Mouse (Mus musculus): ENCODE data around the gene Cers3. TPM values are rescaled to one million over a fixed set of nuclear protein-coding genes. Genes with fewer than 3 reads are reported as not detected.
A peak's percentile ranks its signal among the peaks of the same experiment; 100 is the strongest.

Gene Cers3
- not detected for total RNA-seq (2021)
- long read RNA-seq, experiment 1 = 0 reads
- long read RNA-seq, experiment 2 = 0 reads

- DNase-seq = no peak
- intact Hi-C loops (cut with DNase I) = no loop called here
- no peak within 1 kb of the TSS for H3K4me3 ChIP-seq
- no peak for TF ChIP-seq CTCF (IDR thresholded peaks at IDR 0.05)
- H3K27ac ChIP-seq = no peak within 1 kb of the TSS
These were observed at the start of gene Cers3 for GRCm38 (mm10) chr7:66743377-66743781. Gene Cers3 (plus strand): TSS chr7:66743504.

- TF ChIP-seq CTCF (IDR thresholded peaks at IDR 0.05) = no peak
- H3K27ac ChIP-seq = no peak overlapping the region
- intact Hi-C loops (cut with DNase I) = loop anchor here (10.0 kb wide), 1 partner anchor 950 kb away; the partner anchor contains the start of genes Lrrc28 and Ttc23
- no peak overlapping the region for H3K4me3 ChIP-seq
- no peak for DNase-seq
These were observed 48.8 kb upstream of the Cers3 start for GRCm38 (mm10) chr7:66694467-66694866.

GRCm38 (mm10) chr7:66702721-66703120, 40.6 kb upstream of the Cers3 start:
- H3K4me3 ChIP-seq = no peak overlapping the region
- intact Hi-C loops (cut with DNase I) = no loop called here
- DNase-seq = no peak
- H3K27ac ChIP-seq = no peak overlapping the region
- no peak for TF ChIP-seq CTCF (IDR thresholded peaks at IDR 0.05)

GRCm38 (mm10) chr7:66704631-66705030, 38.7 kb upstream of the Cers3 start:
- H3K4me3 ChIP-seq = no peak overlapping the region
- H3K27ac ChIP-seq = no peak overlapping the region
- DNase-seq = no peak
- intact Hi-C loops (cut with DNase I) = no loop called here
- no peak for TF ChIP-seq CTCF (IDR thresholded peaks at IDR 0.05)

GRCm38 (mm10) chr7:66711166-66711565, 32.1 kb upstream of the Cers3 start:
- peak; percentile 51 for TF ChIP-seq CTCF (IDR thresholded peaks at IDR 0.05)
- intact Hi-C loops (cut with DNase I) = loop anchor here (2.0 to 10.0 kb wide), 2 partner anchors 128 to 484 kb away; partner anchors contain the start of gene Adamts17
- no peak for DNase-seq
- Histone ChIP-seq H3K4me3 (no peak overlapping the region), H3K27ac (no peak overlapping the region)

GRCm38 (mm10) chr7:66724514-66724913, 18.8 kb upstream of the Cers3 start:
- no peak overlapping the region for H3K27ac ChIP-seq
- intact Hi-C loops (cut with DNase I) = no loop called here
- H3K4me3 ChIP-seq = no peak overlapping the region
- DNase-seq = no peak
- TF ChIP-seq CTCF (IDR thresholded peaks at IDR 0.05) = no peak

- DNase-seq = no peak
- intact Hi-C loops (cut with DNase I) = no loop called here
- no peak overlapping the region for H3K4me3 ChIP-seq
- no peak for TF ChIP-seq CTCF (IDR thresholded peaks at IDR 0.05)
- no peak overlapping the region for H3K27ac ChIP-seq
These were observed 18.4 kb upstream of the Cers3 start for GRCm38 (mm10) chr7:66724954-66725353.

- TF ChIP-seq CTCF (IDR thresholded peaks at IDR 0.05) = no peak
- intact Hi-C loops (cut with DNase I) = no loop called here
These were observed 15.2 kb upstream of the Cers3 start for GRCm38 (mm10) chr7:66728072-66728471.

GRCm38 (mm10) chr7:66729232-66729631, 14.1 kb upstream of the Cers3 start:
- no peak for TF ChIP-seq CTCF (IDR thresholded peaks at IDR 0.05)
- no peak for DNase-seq
- H3K4me3 ChIP-seq = no peak overlapping the region
- intact Hi-C loops (cut with DNase I) = no loop called here
- no peak overlapping the region for H3K27ac ChIP-seq

More at GRCm38 (mm10) chr7:66728072-66728471, 15.2 kb upstream of the Cers3 start:
- H3K27ac ChIP-seq = no peak overlapping the region
- no peak overlapping the region for H3K4me3 ChIP-seq
- no peak for DNase-seq

- Histone ChIP-seq H3K27ac (no peak overlapping the region), H3K4me3 (no peak overlapping the region)
- no peak for DNase-seq
- intact Hi-C loops (cut with DNase I) = no loop called here
- TF ChIP-seq CTCF (IDR thresholded peaks at IDR 0.05) = no peak
These were observed 9.9 kb upstream of the Cers3 start for GRCm38 (mm10) chr7:66733431-66733830.

- no peak overlapping the region for H3K4me3 ChIP-seq
- H3K27ac ChIP-seq = no peak overlapping the region
- intact Hi-C loops (cut with DNase I) = no loop called here
- DNase-seq = no peak
- no peak for TF ChIP-seq CTCF (IDR thresholded peaks at IDR 0.05)
These were observed 9.4 kb upstream of the Cers3 start for GRCm38 (mm10) chr7:66733882-66734281.

- no peak for TF ChIP-seq CTCF (IDR thresholded peaks at IDR 0.05)
- DNase-seq = no peak
- no peak overlapping the region for H3K27ac ChIP-seq
- no peak overlapping the region for H3K4me3 ChIP-seq
- intact Hi-C loops (cut with DNase I) = no loop called here
These were observed 8.8 kb upstream of the Cers3 start for GRCm38 (mm10) chr7:66734466-66734865.

- intact Hi-C loops (cut with DNase I) = no loop called here
- DNase-seq = no peak
- Histone ChIP-seq H3K27ac (no peak overlapping the region), H3K4me3 (no peak overlapping the region)
- no peak for TF ChIP-seq CTCF (IDR thresholded peaks at IDR 0.05)
These were observed 8.3 kb upstream of the Cers3 start for GRCm38 (mm10) chr7:66734993-66735392.

GRCm38 (mm10) chr7:66737418-66737817, 5.9 kb upstream of the Cers3 start:
- no peak for TF ChIP-seq CTCF (IDR thresholded peaks at IDR 0.05)
- no peak overlapping the region for H3K4me3 ChIP-seq
- DNase-seq = no peak
- intact Hi-C loops (cut with DNase I) = no loop called here
- H3K27ac ChIP-seq = no peak overlapping the region
